ENCODE assay signal across 10 mouse cellular contexts in the genomic region with DNA sequence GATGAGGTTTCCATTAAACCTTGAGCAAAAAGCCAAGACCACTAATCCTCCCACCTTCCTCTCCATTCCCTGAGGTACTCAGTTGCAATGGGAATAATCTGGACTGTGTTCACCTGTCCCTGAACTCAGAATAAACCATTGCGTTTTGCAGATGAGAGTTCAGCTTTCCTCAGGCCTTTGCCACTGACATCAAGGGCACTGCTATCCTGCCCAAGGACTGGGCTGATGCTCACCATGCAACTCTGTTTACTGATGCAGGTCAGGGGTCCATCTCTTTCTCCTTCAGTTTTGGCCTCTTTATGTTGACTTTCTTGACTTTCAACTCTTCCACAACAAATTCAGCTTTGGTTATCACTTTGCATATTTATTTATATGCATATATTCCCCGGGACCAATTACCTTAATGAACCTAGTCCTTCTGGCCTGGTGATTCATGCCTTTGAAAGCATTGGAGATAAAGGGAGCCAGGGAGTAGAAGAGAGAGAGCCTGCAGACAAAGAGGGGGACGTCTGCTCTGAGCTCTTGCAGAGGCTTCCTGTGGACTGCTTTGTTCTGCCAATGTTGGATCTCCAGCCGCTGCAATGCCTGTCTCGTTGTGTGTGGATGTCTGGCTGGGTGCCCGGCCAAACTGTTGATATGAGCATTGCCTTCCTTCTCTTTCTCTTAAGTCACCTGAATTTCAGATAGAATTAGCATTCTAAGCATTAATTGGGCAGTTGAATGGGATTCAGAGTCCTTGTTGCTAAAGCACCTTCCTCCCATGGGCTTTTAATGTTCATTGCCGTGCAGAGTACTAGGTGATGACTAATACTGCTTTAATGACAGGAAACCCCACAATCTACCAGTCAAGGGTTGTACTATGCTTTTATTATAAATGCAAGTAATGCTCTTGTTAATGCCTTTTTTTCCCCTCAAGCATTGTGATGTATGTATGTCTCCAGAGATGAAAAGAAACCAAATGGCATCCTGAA.
DNase-seq lines count a peak whose midpoint lies in the region; ATAC-seq lines count a peak whose summit lies in the region.
"Had no signal": no experiment of that assay in that cellular context is flagged by ENCODE, and none has a peak within 500 bp of the region (broad histone marks: within the 10 kb centered on the region; RNA-seq: fewer than 3 reads in every experiment).

No protein-coding gene starts in this region.

- no peak overlapping the region for H3K9ac ChIP-seq in heart, embryonic 12.5 days
- H3K9ac ChIP-seq: intestine, embryonic 15.5 days; liver, postnatal 0 days had no signal

- no peak overlapping the region for H3K4me3 ChIP-seq in heart, embryonic 12.5 days
- H3K4me3 ChIP-seq: intestine, embryonic 15.5 days had no signal

- WGBS in heart, embryonic 12.5 days = 26% methylated on average over 7 of the region's 7 CpGs

- H3K4me2 ChIP-seq in heart, embryonic 12.5 days = no peak overlapping the region
- H3K4me2 ChIP-seq: intestine, embryonic 15.5 days had no signal

- H3K36me3 ChIP-seq in heart, embryonic 12.5 days = no peaks in the 10 kb centered on the region
- H3K36me3 ChIP-seq: intestine, embryonic 15.5 days had no signal

- ATAC-seq in heart, embryonic 12.5 days (ENCODE audit: insufficient number of reproducible peaks, low FRiP score) = 0 out of 2 replicates have a peak, but pooled peaks have one; percentile 42
- ATAC-seq in cerebellum, adult (ENCODE audit: insufficient number of reproducible peaks, low FRiP score, low TSS enrichment) = no peak
- ATAC-seq: intestine, embryonic 15.5 days; liver, postnatal 0 days had no signal

- H3K27ac ChIP-seq in heart, embryonic 12.5 days (ENCODE audit: poor library complexity, severe bottlenecking) = no peak overlapping the region
- H3K27ac ChIP-seq: intestine, embryonic 15.5 days had no signal

- H3K4me1 ChIP-seq in heart, embryonic 12.5 days (replicated peaks) = peaks cover 14% of the 10 kb centered on the region; the same call in 1 of the 2 replicates
- H3K4me1 ChIP-seq: intestine, embryonic 15.5 days had no signal

- H3K27me3 ChIP-seq in heart, embryonic 12.5 days (replicated peaks) = no peaks in the 10 kb centered on the region
- H3K27me3 ChIP-seq: intestine, embryonic 15.5 days had no signal

- H3K9me3 ChIP-seq in heart, embryonic 12.5 days (replicated peaks) = no peaks in the 10 kb centered on the region
- H3K9me3 ChIP-seq: intestine, embryonic 15.5 days had no signal

- no peak for DNase-seq in heart, adult 11 months
- DNase-seq in right cerebral cortex, adult 2 months (ENCODE audit: low spot score in 2 of 2) = peak; percentile 37 to 51
- DNase-seq in right cerebral cortex, adult 18-20 months = no peak
- peak; percentile 66 for DNase-seq in layer of hippocampus, adult 9-11 months
- no peak for DNase-seq in yolk sac, embryonic 10.5 days (ENCODE audit: low spot score)
- DNase-seq in gastrocnemius, postnatal 10 days = no peak
- DNase-seq: liver, postnatal 0 days had no signal

Comparison
In these comparisons a context has a peak if more than half of its experiments do, and no peak if none do; other contexts are left out.
1. DNase-seq: peak in right cerebral cortex, adult 2 months (2 of 2) and layer of hippocampus, adult 9-11 months (single experiment); none in heart, adult 11 months (single experiment), right cerebral cortex, adult 18-20 months (single experiment), yolk sac, embryonic 10.5 days (single experiment) and gastrocnemius, postnatal 10 days (single experiment).